Mouse (Mus musculus): ENCODE results near the gene Zfand3.

- TF ChIP-seq CTCF (IDR thresholded peaks at IDR 0.05; ENCODE audit: extremely low read depth, insufficient read length, insufficient replicate concordance, low read depth, low read length) (no peak), POLR2A (IDR thresholded peaks at IDR 0.05; ENCODE audit: low read depth, low read length) (no peak)
Observed at GRCm38 (mm10) chr17:30006877-30007276, 2.3 kb downstream of the Zfand3 start.

All from small intestine, adult 2 months (tissue).